Mouse (Mus musculus): ENCODE results near the gene Crybb1. TPM values are rescaled to one million over a fixed set of nuclear protein-coding genes. Genes with fewer than 3 reads are reported as not detected.

Crybb1 gene
- total RNA-seq (2023), result not detected

DNA sequence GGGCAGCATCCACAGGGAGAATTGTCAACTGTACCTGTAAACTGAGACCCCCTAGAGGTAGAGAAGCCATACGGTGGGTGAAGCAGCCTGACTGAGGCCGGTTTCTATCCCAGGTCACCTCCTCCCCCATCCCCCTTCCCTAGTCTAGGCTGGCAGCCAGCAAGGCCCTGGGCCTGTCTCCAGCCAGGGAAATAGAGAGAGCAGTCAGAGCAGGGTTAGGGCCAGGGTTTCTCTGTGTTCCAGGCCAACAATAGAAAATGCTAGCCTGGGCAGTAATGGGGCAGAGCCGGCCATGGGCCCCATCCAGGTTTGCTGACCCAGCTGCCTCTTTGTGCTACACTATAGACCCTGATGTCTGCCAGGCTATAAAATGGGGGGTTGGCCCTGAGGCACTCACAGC is at the start of gene Crybb1:
Crybb1 (plus strand) TSS at position 390 of the 400 bp plus-strand sequence.

DNA sequence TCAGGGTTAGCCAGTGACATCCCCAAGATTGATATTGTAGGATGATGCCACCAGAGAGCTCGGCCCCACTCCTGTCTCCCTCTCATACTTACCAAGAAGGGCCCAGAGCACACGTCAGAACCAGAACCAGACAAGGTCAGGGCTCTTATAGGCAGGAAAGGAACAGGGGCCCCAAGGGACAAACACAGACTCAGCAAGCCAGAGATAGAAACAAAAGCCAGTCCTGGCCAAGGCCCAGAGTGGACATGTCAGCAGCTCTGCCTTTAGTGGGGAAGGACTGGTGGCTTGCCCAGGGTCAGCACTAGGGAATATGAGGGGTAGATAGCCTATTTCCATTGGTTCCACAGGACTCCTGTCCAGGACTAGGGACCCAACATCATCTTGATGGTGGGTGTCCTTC is 3.2 kb upstream of the Crybb1 start, which contains the start of gene Cryba4:
Cryba4 (minus strand) TSS at position 119 of the 400 bp plus-strand sequence.

DNA sequence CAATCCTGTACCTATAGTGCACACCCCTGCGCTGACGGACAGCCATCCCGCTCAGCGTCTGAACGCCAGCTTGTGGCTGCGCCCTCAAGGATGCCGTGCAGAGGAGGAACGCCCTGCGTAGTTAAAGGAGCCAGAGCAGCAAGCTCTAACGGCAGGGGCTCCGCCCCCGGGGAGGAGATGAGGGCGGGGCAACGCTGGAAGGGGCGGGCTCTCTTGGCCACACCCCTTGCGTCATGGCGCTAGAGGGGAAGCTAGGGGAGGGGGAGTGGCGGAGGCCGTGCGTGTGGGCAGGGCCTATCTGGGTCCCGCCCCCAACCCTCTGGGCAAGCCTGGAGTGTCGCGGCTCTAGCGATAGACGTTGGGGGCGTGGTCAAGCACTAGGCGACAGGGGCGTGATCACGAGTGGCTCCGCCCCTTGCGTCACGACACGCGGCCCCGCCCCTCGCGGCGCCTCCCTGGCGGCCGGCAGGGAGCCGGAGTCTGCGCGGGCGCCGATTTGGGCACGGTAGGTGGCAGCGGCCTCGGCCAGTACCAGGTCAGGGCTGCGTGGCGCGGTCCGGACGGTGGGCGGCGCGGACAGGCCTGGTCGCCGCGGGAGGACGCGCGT is 20.8 kb downstream of the Crybb1 start, which contains the start of gene Tpst2:
Tpst2 (plus strand) TSS at position 425 of the 607 bp plus-strand sequence.

Other genes starting within 250 kb of the Crybb1 start
- gene Cryba4, start 3.3 kb upstream of the Crybb1 start, total RNA-seq (2023), result not detected
- 86.5 TPM for gene Tpst2, start 20.9 kb downstream of the Crybb1 start, total RNA-seq (2023)
- gene Tfip11, start 70.5 kb downstream of the Crybb1 start, total RNA-seq (2023), result 59.7 TPM
- gene Srrd, start 87.2 kb downstream of the Crybb1 start, total RNA-seq (2023), result 32.6 TPM
- 22.2 TPM for gene Hps4, start 87.3 kb downstream of the Crybb1 start, total RNA-seq (2023)
- gene Gm6583, start 100.2 kb downstream of the Crybb1 start, total RNA-seq (2023), result not detected
- gene Asphd2, start 139.1 kb downstream of the Crybb1 start, total RNA-seq (2023), result not detected
- not detected for gene Gm6588, start 193.6 kb downstream of the Crybb1 start, total RNA-seq (2023)